In the genomic region with DNA sequence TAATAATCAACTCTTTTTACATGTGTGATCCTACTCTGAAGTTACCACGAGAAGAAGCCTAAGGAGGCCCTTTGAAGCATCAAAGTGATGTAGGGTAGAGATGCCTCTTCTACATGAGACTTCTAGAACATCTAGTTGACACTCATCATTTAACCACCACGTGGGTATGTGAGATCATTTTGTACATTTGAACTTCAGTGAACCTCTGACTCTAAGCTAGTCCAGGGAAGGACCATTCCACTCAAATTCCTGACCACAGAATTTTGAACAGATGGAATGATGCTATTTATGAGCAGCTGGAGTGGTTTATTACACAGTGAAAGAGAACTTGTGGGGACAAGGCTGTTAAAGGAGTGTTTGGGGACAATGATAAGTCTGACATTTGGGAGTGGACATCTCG, we compare ENCODE assay signal across 16 mouse cellular contexts. TPM values are rescaled to one million over a fixed set of nuclear protein-coding genes. Genes with fewer than 3 reads are reported as not detected.
"Had no signal": no experiment of that assay in that cellular context is flagged by ENCODE, and none has a peak within 500 bp of the region (broad histone marks: within the 10 kb centered on the region; RNA-seq: fewer than 3 reads in every experiment).

No protein-coding gene starts in this region.

- H3K4me2 ChIP-seq: midbrain, embryonic 12.5 days had no signal

- H3K4me3 ChIP-seq: left cerebral cortex, adult 2 months; midbrain, embryonic 12.5 days had no signal

- H3K9me3 ChIP-seq: midbrain, embryonic 12.5 days had no signal

- H3K36me3 ChIP-seq: midbrain, embryonic 12.5 days had no signal

- H3K27ac ChIP-seq: left cerebral cortex, adult 2 months; midbrain, embryonic 12.5 days had no signal

- H3K9ac ChIP-seq: liver, embryonic 14.5 days; midbrain, embryonic 12.5 days had no signal

- ATAC-seq: intestine, embryonic 16.5 days; midbrain, embryonic 16.5 days had no signal

- DNase-seq: kidney, adult 18-20 months; kidney, adult 9 months; kidney, postnatal 25 days; layer of hippocampus, postnatal 36 days; lung, adult 2 months; lung, postnatal 14 days; lung, postnatal 4 days; thymus, adult 18-20 months; thymus, postnatal 36 days had no signal

RNA-seq across cellular contexts. Expression of gene Masp1, which starts 18.1 kb away (rescaled TPM):
- total RNA-seq: megakaryocyte progenitor cell, adult 5-6 weeks; megakaryocyte-erythroid progenitor cell, adult 5-6 weeks had no signal
